Mouse (Mus musculus) lung, embryonic 16.5 days (tissue): ENCODE measurements at regions not wholly inside any gene's neighbourhood (a gene's known extent, or its start where the extent isn't known, plus 50 kb on each side); places are given as distances from the start of the nearest gene placed in this dataset.
"Not testable (repeated sequence)": the region's sequence is repeated elsewhere in the genome, so short reads cannot be mapped to it uniquely, and the experiment has no call there.

Experiments
- ATAC-seq: fragments of 200-750 bp; cut with Nextera tagmentation; 2 replicates; pipeline ENCODE4 v1.8.0; 2017; ENCODE audit warnings: low read depth, mild to moderate bottlenecking, moderate library complexity
- H3K27ac ChIP-seq: fragments of 300-500 bp; sonication (generic); 2 replicates; pipeline ENCODE4 v1.5.1; 2014; ENCODE audit warnings: mild to moderate bottlenecking, control low read depth, low read length
- H3K27me3 ChIP-seq: fragments of 300-500 bp; sonication (generic); 2 replicates; pipeline ENCODE4 v1.6.1; 2014; ENCODE audit warnings: low read depth, low read length, mixed read lengths; ENCODE audit not compliant: control insufficient read depth, insufficient read depth
- H3K36me3 ChIP-seq: fragments of 300-500 bp; sonication (generic); 2 replicates; pipeline ENCODE4 v1.6.1; 2014; ENCODE audit warnings: low read length; ENCODE audit not compliant: control insufficient read depth, insufficient read depth
- H3K4me1 ChIP-seq: fragments of 300-500 bp; sonication (generic); replicated peaks from 2 replicates; pipeline ENCODE4 v1.6.1; 2014; ENCODE audit warnings: low read length, mixed read lengths; ENCODE audit not compliant: control insufficient read depth, insufficient read depth
- H3K4me2 ChIP-seq: fragments of 300-500 bp; sonication (generic); 2 replicates; pipeline ENCODE4 v1.6.1; 2014; ENCODE audit warnings: low read depth, low read length, control low read depth
- H3K4me3 ChIP-seq: fragments of 300-500 bp; sonication (generic); 2 replicates; pipeline ENCODE4 v1.5.1; 2014; ENCODE audit warnings: mild to moderate bottlenecking, low read length, control low read depth
- H3K9ac ChIP-seq: fragments of 300-500 bp; sonication (generic); 2 replicates; pipeline ENCODE4 v1.6.1; 2014; ENCODE audit warnings: low read length, control low read depth
- H3K9me3 ChIP-seq: fragments of 300-500 bp; sonication (generic); 2 replicates; pipeline ENCODE4 v1.6.1; 2016; ENCODE audit warnings: low read length; ENCODE audit not compliant: control insufficient read depth
- WGBS: fragments of 180-500 bp; shearing (Covaris S2); extraction: QIAGEN DNeasy Blood & Tissue Kit; methylation state at CpG from one replicate; pipeline ENCODE4 v1.1.7; 2014; 5-methylcytosine and 5-hydroxymethylcytosine counted together

GRCm38 (mm10) chr1:18058211-18058971, 87.3 kb downstream of the Crisp4 start:
- H3K36me3 ChIP-seq, result no peaks in the 10 kb centered on the region
- peaks cover 30% of the 10 kb centered on the region for H3K27me3 ChIP-seq
- H3K4me3 ChIP-seq, result peak overlapping the region; percentile 52
- H3K27ac ChIP-seq, result no peak overlapping the region
- 1% methylated on average over 77 of the region's 77 CpGs for WGBS
- no peaks in the 10 kb centered on the region for H3K9me3 ChIP-seq
- no peaks in the 10 kb centered on the region for H3K4me1 ChIP-seq
- peak overlapping the region; percentile 28; the same call in 1 of the 2 replicates for H3K9ac ChIP-seq
- H3K4me2 ChIP-seq, result peak overlapping the region; percentile 80
- peak; percentile 34; the same call in 1 of the 2 replicates for ATAC-seq

- peaks cover 30% of the 10 kb centered on the region for H3K27me3 ChIP-seq
- H3K9ac ChIP-seq, result no peak overlapping the region; the same call in 1 of the 2 replicates
- no peaks in the 10 kb centered on the region for H3K9me3 ChIP-seq
- H3K4me3 ChIP-seq, result peak overlapping the region; percentile 52
- no peak for ATAC-seq
- no peak overlapping the region for H3K27ac ChIP-seq
- H3K4me1 ChIP-seq, result no peaks in the 10 kb centered on the region
- 1% methylated on average over 26 of the region's 26 CpGs for WGBS
- no peaks in the 10 kb centered on the region for H3K36me3 ChIP-seq
- H3K4me2 ChIP-seq, result peak overlapping the region; percentile 80
Measured at GRCm38 (mm10) chr1:18057646-18058210, 88.0 kb downstream of the Crisp4 start.

GRCm38 (mm10) chr1:18057003-18057402, 88.7 kb downstream of the Crisp4 start:
- H3K4me3 ChIP-seq, H3K4me2 ChIP-seq, H3K9me3 ChIP-seq, ATAC-seq, H3K27ac ChIP-seq, H3K4me1 ChIP-seq, H3K9ac ChIP-seq, H3K36me3 ChIP-seq: not testable (repeated sequence)
- 9% methylated on average over 11 of the region's 11 CpGs for WGBS
- H3K27me3 ChIP-seq, result peaks cover 30% of the 10 kb centered on the region

- H3K4me1 ChIP-seq, result no peaks in the 10 kb centered on the region
- no peak for ATAC-seq
- H3K27ac ChIP-seq, result no peak overlapping the region
- no peaks in the 10 kb centered on the region for H3K27me3 ChIP-seq
- H3K4me3 ChIP-seq, result no peak overlapping the region
- no peak overlapping the region for H3K9ac ChIP-seq
- no peak overlapping the region for H3K4me2 ChIP-seq
- no peaks in the 10 kb centered on the region for H3K9me3 ChIP-seq
- WGBS, result 44% methylated on average over 3 of the region's 3 CpGs
- no peaks in the 10 kb centered on the region for H3K36me3 ChIP-seq
Measured at GRCm38 (mm10) chr1:18030226-18030625, 115.5 kb downstream of the Crisp4 start.

GRCm38 (mm10) chr1:18012941-18013340, 132.8 kb downstream of the Crisp4 start:
- not testable (repeated sequence) for H3K27me3 ChIP-seq, H3K4me3 ChIP-seq, H3K9me3 ChIP-seq, H3K4me1 ChIP-seq, H3K4me2 ChIP-seq, H3K9ac ChIP-seq, H3K36me3 ChIP-seq, H3K27ac ChIP-seq, ATAC-seq

- no peak for ATAC-seq
- Histone ChIP-seq H3K27ac (no peak overlapping the region), H3K36me3 (no peaks in the 10 kb centered on the region), H3K9me3 (no peaks in the 10 kb centered on the region), H3K4me1 (no peaks in the 10 kb centered on the region), H3K4me3 (no peak overlapping the region), H3K4me2 (no peak overlapping the region), H3K9ac (no peak overlapping the region), H3K27me3 (no peaks in the 10 kb centered on the region)
- WGBS, result 11% methylated on average over 3 of the region's 3 CpGs
Measured at GRCm38 (mm10) chr1:17980604-17981003, 165.1 kb downstream of the Crisp4 start.

GRCm38 (mm10) chr1:17978086-17978485, 167.6 kb downstream of the Crisp4 start:
- H3K27me3 ChIP-seq, result no peaks in the 10 kb centered on the region
- no peaks in the 10 kb centered on the region for H3K9me3 ChIP-seq
- H3K36me3 ChIP-seq, result no peaks in the 10 kb centered on the region
- WGBS, result 61% methylated on average over 2 of the region's 2 CpGs
- ATAC-seq, result no peak
- H3K9ac ChIP-seq, result no peak overlapping the region
- H3K4me2 ChIP-seq, result no peak overlapping the region
- H3K27ac ChIP-seq, result no peak overlapping the region
- H3K4me1 ChIP-seq, result no peaks in the 10 kb centered on the region
- H3K4me3 ChIP-seq, result no peak overlapping the region

- not testable (repeated sequence) for H3K36me3 ChIP-seq
Measured at GRCm38 (mm10) chr1:17956881-17957280, 188.8 kb downstream of the Crisp4 start.

GRCm38 (mm10) chr1:17932108-17932810, 213.4 kb downstream of the Crisp4 start:
- H3K36me3 ChIP-seq, H3K27me3 ChIP-seq, H3K4me2 ChIP-seq, H3K4me3 ChIP-seq, H3K9ac ChIP-seq, ATAC-seq, H3K27ac ChIP-seq, H3K9me3 ChIP-seq, H3K4me1 ChIP-seq: not testable (repeated sequence)
- WGBS, result 81% methylated on average over 4 of the region's 4 CpGs

More at GRCm38 (mm10) chr1:17956881-17957280, 188.8 kb downstream of the Crisp4 start:
- H3K27me3 ChIP-seq, H3K27ac ChIP-seq, H3K9me3 ChIP-seq, H3K4me2 ChIP-seq, ATAC-seq, H3K4me1 ChIP-seq, H3K9ac ChIP-seq, H3K4me3 ChIP-seq: not testable (repeated sequence)
- 95% methylated on average over 14 of the region's 21 CpGs for WGBS
